Mouse (Mus musculus) liver, embryonic 12.5 days (tissue): ENCODE data around the gene Efcab5. TPM values are rescaled to one million over a fixed set of nuclear protein-coding genes. Genes with fewer than 3 reads are reported as not detected.

Experiments
- ATAC-seq: fragments of 200-750 bp; cut with Nextera tagmentation; 2 replicates; pipeline ENCODE4 v1.8.0; 2017; ENCODE audit warnings: moderate number of reproducible peaks, mild to moderate bottlenecking, moderate library complexity
- H3K27ac ChIP-seq: fragments of 300-500 bp; sonication (generic); 2 replicates; pipeline ENCODE4 v1.5.1; 2016; ENCODE audit warnings: mild to moderate bottlenecking
- H3K27me3 ChIP-seq: fragments of 300-500 bp; sonication (generic); replicated peaks from 2 replicates; pipeline ENCODE4 v1.6.1; 2016; ENCODE audit warnings: mild to moderate bottlenecking, moderate library complexity
- H3K36me3 ChIP-seq: fragments of 300-500 bp; sonication (generic); 2 replicates; pipeline ENCODE4 v1.6.1; 2016; ENCODE audit warnings: mild to moderate bottlenecking, moderate library complexity
- H3K4me1 ChIP-seq: fragments of 300-500 bp; sonication (generic); 2 replicates; pipeline ENCODE4 v1.6.1; 2016
- H3K4me2 ChIP-seq: fragments of 300-500 bp; sonication (generic); 2 replicates; pipeline ENCODE4 v1.6.1; 2016; ENCODE audit warnings: mild to moderate bottlenecking, moderate library complexity
- H3K4me3 ChIP-seq: fragments of 300-500 bp; sonication (generic); 2 replicates; pipeline ENCODE4 v1.5.1; 2016; ENCODE audit warnings: mild to moderate bottlenecking, moderate library complexity
- H3K9ac ChIP-seq: fragments of 300-500 bp; sonication (generic); 2 replicates; pipeline ENCODE4 v1.6.1; 2016; ENCODE audit warnings: mild to moderate bottlenecking, moderate library complexity
- H3K9me3 ChIP-seq: fragments of 300-500 bp; sonication (generic); replicated peaks from 2 replicates; pipeline ENCODE4 v1.6.1; 2016; ENCODE audit warnings: mild to moderate bottlenecking, moderate library complexity
- WGBS: fragments of 180-500 bp; shearing (Covaris S2); methylation state at CpG from one replicate; pipeline ENCODE4 v1.1.7; 2016; ENCODE audit not compliant: insufficient replicate concordance; 5-methylcytosine and 5-hydroxymethylcytosine counted together
- microRNA counts: library from miRNA; unstranded; fragments of <30 nt; microRNA quantifications from one replicate; lab custom pipeline; 2017
- microRNA-seq: library from miRNA; unstranded; fragments of <30 nt; microRNA quantifications from one replicate; pipeline ENCODE4, GENCODE M21; 2017
- polyA plus RNA-seq: library from polyadenylated mRNA; unstranded; fragments of >200 nt; fragmentation: Nextera tagmentation; extraction: Ambion mirVana; gene quantifications from 2 replicates; pipeline ENCODE4 v1.2.1, GENCODE M21; 2016

Efcab5 gene
- polyA plus RNA-seq, 1 experiment from 2014 or later, result 0.17 TPM

DNA sequence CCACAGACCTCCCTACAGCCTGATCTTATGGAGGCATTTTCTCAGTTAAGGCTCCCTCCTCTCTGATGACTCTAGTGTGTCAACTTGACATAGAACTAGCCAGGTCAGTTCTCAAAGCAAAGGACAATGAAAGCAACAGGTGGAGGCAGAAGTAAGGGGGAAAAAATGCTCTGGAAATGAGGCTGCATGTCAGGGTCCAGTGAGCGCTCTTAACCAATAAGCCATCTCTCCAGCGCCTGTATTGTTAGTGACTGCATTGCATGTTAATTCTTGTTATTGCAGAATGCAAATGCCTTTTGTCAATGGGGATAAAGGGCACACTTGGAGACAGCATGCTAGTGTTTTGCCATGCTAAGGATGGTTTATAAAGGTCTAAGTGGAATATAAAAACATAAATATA is 146.0 kb downstream of the Efcab5 start:
- H3K9me3 ChIP-seq, result no peaks in the 10 kb centered on the region
- H3K27me3 ChIP-seq, result no peaks in the 10 kb centered on the region
- WGBS, result 88% methylated on average over 2 of the region's 2 CpGs
- H3K27ac ChIP-seq, result no peak overlapping the region
- no peaks in the 10 kb centered on the region for H3K4me1 ChIP-seq
- peaks cover 26% of the 10 kb centered on the region for H3K36me3 ChIP-seq
- no peak for ATAC-seq
- H3K4me3 ChIP-seq, result no peak overlapping the region
- no peak overlapping the region for H3K9ac ChIP-seq
- no peak overlapping the region for H3K4me2 ChIP-seq

DNA sequence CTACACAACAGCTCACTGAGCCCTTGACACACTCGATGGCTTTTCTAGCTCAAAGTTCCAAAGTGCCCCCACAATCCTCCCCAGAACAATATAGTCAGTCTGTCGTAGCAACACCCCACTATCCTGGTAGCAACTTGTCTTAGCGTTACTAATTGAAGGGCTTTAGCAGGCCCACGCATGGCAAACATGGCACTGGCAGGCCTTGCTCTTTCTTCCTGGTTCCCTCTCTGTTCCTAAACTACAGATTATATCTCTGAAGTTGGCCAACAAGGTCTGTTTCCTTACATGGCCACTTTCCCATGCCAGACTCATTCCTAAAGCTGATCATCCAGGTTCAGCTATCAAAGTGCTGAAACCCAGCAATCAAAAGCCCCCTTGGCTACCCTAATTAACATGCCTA is 146.9 kb downstream of the Efcab5 start:
- Histone ChIP-seq H3K27ac (no peak overlapping the region), H3K27me3 (no peaks in the 10 kb centered on the region), H3K4me2 (no peak overlapping the region), H3K9ac (no peak overlapping the region), H3K4me3 (no peak overlapping the region), H3K36me3 (peaks cover 21% of the 10 kb centered on the region), H3K9me3 (no peaks in the 10 kb centered on the region), H3K4me1 (no peaks in the 10 kb centered on the region)
- 72% methylated on average over 4 of the region's 4 CpGs for whole genome bisulfite sequencing
- ATAC-seq, result no peak

MicroRNAs within 50 kb of the gene (microRNA counts, 519-probe panel; counts per million panel counts)
- microRNA mmu-miR-423-3p (lab: Ali Mortazavi, UCI) (4,608 counts per million, percentile 82 among the panel's probes with 10 or more counts), microRNA mmu-miR-423-5p (lab: Ali Mortazavi, UCI) (3,590 counts per million, percentile 76 among the panel's probes with 10 or more counts)

Small RNAs within 50 kb of the gene (microRNA-seq; reads per million reads assigned to microRNA genes)
- gene Mir423, result 12,529 reads per million, percentile 95 among the genes with 10 or more reads in this experiment

Other genes with a start within 250 kb of the Efcab5 start
- 2.2 and 2.8 TPM in 2 replicates for gene Slc6a4, start 190.4 kb downstream of the Efcab5 start, polyA plus RNA-seq
- gene Nsrp1, start 110.5 kb downstream of the Efcab5 start, polyA plus RNA-seq, result 34.9 and 37.1 TPM in 2 replicates
- 6.8 and 7.9 TPM in 2 replicates for gene Ssh2, start 27.3 kb upstream of the Efcab5 start, polyA plus RNA-seq